Mouse (Mus musculus) bone marrow macrophage, adult 2 months (primary cell): ENCODE results near the gene Plcd3.

Experiments used
- CTCF ChIP-seq: IDR thresholded peaks from 2 replicates; pipeline ENCODE4 v1.5.1; 2012; ENCODE audit warnings: low read depth, mild to moderate bottlenecking, low read length, moderate library complexity
- POLR2A ChIP-seq: IDR thresholded peaks from 2 replicates; pipeline ENCODE4 v1.6.1; 2012; ENCODE audit warnings: mild to moderate bottlenecking, low read depth, low read length, borderline replicate concordance

- TF ChIP-seq POLR2A: no peak
- TF ChIP-seq CTCF: no peak
Measured at GRCm38 (mm10) chr11:103033030-103033429, 68.4 kb downstream of the Plcd3 start.
